Mouse (Mus musculus): Measurements from ENCODE around the gene Sell.

DNA sequence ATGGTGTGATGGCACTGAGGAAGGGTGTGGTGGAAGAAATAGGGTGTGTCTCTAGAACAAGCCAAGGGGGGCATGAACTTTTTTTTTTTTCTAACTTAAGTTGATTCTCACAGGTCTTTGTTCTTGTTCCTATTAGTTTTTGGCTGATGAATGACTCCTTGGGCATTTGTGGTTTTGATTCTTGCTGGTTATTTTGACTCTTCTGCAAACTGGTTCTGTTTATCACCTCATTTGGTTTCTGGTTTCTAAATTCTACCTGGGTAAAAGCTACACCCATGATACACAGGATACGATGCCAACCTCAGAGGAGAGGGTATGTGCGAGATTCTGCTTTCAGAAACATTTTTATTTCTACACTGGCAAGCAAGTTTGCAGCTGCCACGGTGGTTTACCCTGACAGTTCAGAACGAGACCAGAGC, 16.6 kb downstream of the Sell start:
- no peak for TF ChIP-seq CTCF (conservative IDR thresholded peaks at IDR 0.05; ENCODE audit: insufficient read depth, insufficient read length, low read depth, low read length)
- TF ChIP-seq POLR2A (IDR thresholded peaks at IDR 0.05; ENCODE audit: low read depth, low read length) = no peak

All from kidney, adult 2 months (tissue).